In genomic region chr16:9149209-9150135, GRCm38 (mm10) we compare ENCODE assay signal across 18 mouse cellular contexts.
DNase-seq lines count a peak whose midpoint lies in the region; ATAC-seq and TF ChIP-seq lines count a peak whose summit lies in the region.
"Had no signal": no experiment of that assay in that cellular context is flagged by ENCODE, and none has a peak within 500 bp of the region (broad histone marks: within the 10 kb centered on the region; RNA-seq: fewer than 3 reads in every experiment).

No protein-coding gene starts in this region.

- 40% methylated on average over 8 of the region's 8 CpGs for WGBS in kidney, adult 2 months
- WGBS in lung, postnatal 0 days: 39% methylated on average over 8 of the region's 8 CpGs

- in situ Hi-C loops in ES-E14 (cut with MboI; ENCODE audit: low sequenced_read_pairs in 2 of 2, unreplicated experiment in 2 of 2): no loop called here

- TF ChIP-seq CTCF in kidney, adult 2 months (conservative IDR thresholded peaks at IDR 0.05; ENCODE audit: insufficient read depth, insufficient read length, low read depth, low read length): no peak
- no peak for TF ChIP-seq CTCF in E14TG2a.4 (conservative IDR thresholded peaks at IDR 0.05; ENCODE audit: low read length)
- TF ChIP-seq CTCF in lung, postnatal 0 days (IDR thresholded peaks at IDR 0.05): no peak

- peak; percentile 87 for TF ChIP-seq EP300 in lung, postnatal 0 days (IDR thresholded peaks at IDR 0.05)

- peak; percentile 91 for ATAC-seq in lung, postnatal 0 days
- ATAC-seq: hindbrain, embryonic 16.5 days; midbrain, embryonic 15.5 days had no signal

- H3K4me2 ChIP-seq in lung, postnatal 0 days (replicated peaks; ENCODE audit: low read depth, low read length): no peak overlapping the region
- H3K4me2 ChIP-seq: forebrain, embryonic 12.5 days; liver, embryonic 13.5 days; midbrain, embryonic 15.5 days had no signal

- no peaks in the 10 kb centered on the region for H3K27me3 ChIP-seq in kidney, adult 2 months (replicated peaks; ENCODE audit: control insufficient read depth, insufficient read depth, low read length)
- no peaks in the 10 kb centered on the region for H3K27me3 ChIP-seq in E14TG2a.4 (ENCODE audit: insufficient read depth, low read length)
- H3K27me3 ChIP-seq in lung, postnatal 0 days (replicated peaks; ENCODE audit: insufficient read depth, low read length): no peaks in the 10 kb centered on the region
- H3K27me3 ChIP-seq: forebrain, embryonic 12.5 days; liver, embryonic 13.5 days; midbrain, embryonic 15.5 days had no signal

- H3K9me3 ChIP-seq in E14TG2a.4 (ENCODE audit: low read length) (peaks cover 28% of the 10 kb centered on the region), ES-E14 (ENCODE audit: control insufficient read depth, insufficient read depth, low read depth, low read length) (no peaks in the 10 kb centered on the region)
- H3K9me3 ChIP-seq in lung, postnatal 0 days (ENCODE audit: low read length): no peaks in the 10 kb centered on the region
- H3K9me3 ChIP-seq: forebrain, embryonic 12.5 days; heart, embryonic 10.5 days; liver, embryonic 13.5 days; midbrain, embryonic 15.5 days had no signal

- H3K36me3 ChIP-seq in kidney, adult 2 months (ENCODE audit: control insufficient read depth, insufficient read depth, low read length): no peaks in the 10 kb centered on the region
- H3K36me3 ChIP-seq in E14TG2a.4 (ENCODE audit: insufficient read depth, low read length): peaks cover 33% of the 10 kb centered on the region
- peaks cover 3% of the 10 kb centered on the region; the same call in 1 of the 2 replicates for H3K36me3 ChIP-seq in ES-E14 (ENCODE audit: control insufficient read depth, insufficient read depth, low read length, poor library complexity, severe bottlenecking)
- no peaks in the 10 kb centered on the region for H3K36me3 ChIP-seq in lung, postnatal 0 days (ENCODE audit: insufficient read depth, low read length)
- H3K36me3 ChIP-seq: forebrain, embryonic 12.5 days; heart, embryonic 10.5 days; liver, embryonic 13.5 days; midbrain, embryonic 15.5 days had no signal

- no peak overlapping the region for H3K4me3 ChIP-seq in kidney, adult 2 months (ENCODE audit: insufficient read depth, low read depth, low read length)
- H3K4me3 ChIP-seq in E14TG2a.4 (replicated peaks; ENCODE audit: low read length) (peak overlapping the region; percentile 60), ES-E14 (ENCODE audit: insufficient read depth in 1 of 2, low read depth in 1 of 2, low read length in 2 of 2, poor library complexity in 1 of 2, severe bottlenecking in 1 of 2) (peak overlapping the region in 1 of 2 experiments; percentile 9; a peak in 2 of 4 replicates)
- no peak overlapping the region for H3K4me3 ChIP-seq in lung, postnatal 0 days (ENCODE audit: low read depth, low read length)
- H3K4me3 ChIP-seq: forebrain, embryonic 12.5 days; heart, embryonic 10.5 days; liver, embryonic 13.5 days; midbrain, embryonic 15.5 days had no signal

- H3K27ac ChIP-seq in kidney, adult 2 months (ENCODE audit: insufficient read depth, low read depth, low read length): no peak overlapping the region
- H3K27ac ChIP-seq in ES-E14 (ENCODE audit: insufficient read depth, low read depth, low read length, poor library complexity, severe bottlenecking): peak overlapping the region; percentile 91
- H3K27ac ChIP-seq in lung, postnatal 0 days (ENCODE audit: low read length): no peak overlapping the region
- H3K27ac ChIP-seq: forebrain, embryonic 12.5 days; heart, embryonic 10.5 days; liver, embryonic 13.5 days; midbrain, embryonic 15.5 days had no signal

- peak; percentile 18 for DNase-seq in kidney, adult 2 months
- DNase-seq in kidney, adult 11 months: no peak
- DNase-seq in ES-E14 (ENCODE audit: low read depth, low spot score): peak; percentile 74
- DNase-seq in lung, postnatal 0 days (ENCODE audit: low spot score): peak; percentile 87
- no peak for DNase-seq in layer of hippocampus, adult 18-20 months (ENCODE audit: low spot score in 2 of 2)
- DNase-seq in spleen, postnatal 4 days (ENCODE audit: low spot score in 2 of 2): no peak
- DNase-seq: cerebellum, adult 9-11 months; gastrocnemius, postnatal 36 days; heart, postnatal 10 days; layer of hippocampus, adult 9-11 months; liver, embryonic 13.5 days; retina, postnatal 1 day; thymus, adult 2 months had no signal

- H3K9ac ChIP-seq in ES-E14 (ENCODE audit: insufficient read depth, low read depth, low read length, poor library complexity, severe bottlenecking): no peak overlapping the region
- H3K9ac ChIP-seq in lung, postnatal 0 days (replicated peaks; ENCODE audit: low read depth): no peak overlapping the region
- H3K9ac ChIP-seq: forebrain, embryonic 12.5 days; liver, embryonic 13.5 days; midbrain, embryonic 15.5 days had no signal

- TF ChIP-seq POLR2A in kidney, adult 2 months (IDR thresholded peaks at IDR 0.05; ENCODE audit: low read depth, low read length): no peak

- peaks cover 5% of the 10 kb centered on the region; the same call in 1 of the 2 replicates for H3K4me1 ChIP-seq in kidney, adult 2 months (ENCODE audit: control insufficient read depth, insufficient read depth, low read length)
- peaks cover 55% of the 10 kb centered on the region for H3K4me1 ChIP-seq in E14TG2a.4 (replicated peaks; ENCODE audit: low read depth, low read length)
- H3K4me1 ChIP-seq in ES-E14 (ENCODE audit: control insufficient read depth in 2 of 2, insufficient read depth in 2 of 2, low read length in 2 of 2, poor library complexity in 1 of 2): peaks cover 5 to 7% of the 10 kb centered on the region in 2 experiments; a peak in 3 of 4 replicates
- H3K4me1 ChIP-seq in lung, postnatal 0 days (ENCODE audit: insufficient read depth, low read depth, low read length): no peaks in the 10 kb centered on the region
- H3K4me1 ChIP-seq: forebrain, embryonic 12.5 days; liver, embryonic 13.5 days; midbrain, embryonic 15.5 days had no signal

TF ChIP-seq in ES-E14, 5 proteins besides CTCF, POLR2A, EP300 and RAD21:
- TF ChIP-seq ZC3H11A (IDR thresholded peaks at IDR 0.05; ENCODE audit: borderline replicate concordance, low read depth, low read length) (no peak), MAFK (IDR thresholded peaks at IDR 0.05; ENCODE audit: insufficient read depth, low read depth, low read length) (no peak), CHD2 (IDR thresholded peaks at IDR 0.05; ENCODE audit: low read depth, low read length) (no peak; the same call in none of the 2 replicates), ZNF384 (IDR thresholded peaks at IDR 0.05; ENCODE audit: low read depth, low read length) (no peak), HCFC1 (IDR thresholded peaks at IDR 0.05; ENCODE audit: borderline replicate concordance, insufficient read depth, low read length) (no peak)

Comparison
In these comparisons a context has a peak if more than half of its experiments do, and no peak if none do; other contexts are left out.
1. DNase-seq: peak in kidney, adult 2 months (single experiment), ES-E14 (single experiment) and lung, postnatal 0 days (single experiment); none in kidney, adult 11 months (single experiment), layer of hippocampus, adult 18-20 months (0 of 2) and spleen, postnatal 4 days (0 of 2).